Mouse (Mus musculus): Measurements from ENCODE around the gene Myoz2. TPM values are rescaled to one million over a fixed set of nuclear protein-coding genes. Genes with fewer than 3 reads are reported as not detected.

The Myoz2 gene
- polyA plus RNA-seq, 1 experiment: not detected

- H3K4me3 ChIP-seq (replicated peaks; ENCODE audit: control insufficient read depth, low read depth, low read length): no peak overlapping the region
- H3K27ac ChIP-seq (ENCODE audit: control insufficient read depth, insufficient read depth, low read depth, low read length, poor library complexity): no peak overlapping the region
- WGBS: 71% methylated on average over 3 of the region's 3 CpGs
- TF ChIP-seq CTCF (IDR thresholded peaks at IDR 0.05; ENCODE audit: control insufficient read depth, insufficient read depth, low read length) (no peak), POLR2A (IDR thresholded peaks at IDR 0.05; ENCODE audit: borderline replicate concordance, control insufficient read depth, low read depth, low read length) (no peak)
- no peaks in the 10 kb centered on the region for H3K4me1 ChIP-seq (ENCODE audit: control insufficient read depth, insufficient read depth, low read length)
These were observed 62.5 kb downstream of the Myoz2 start for GRCm38 (mm10) chr3:122972126-122972822.

- Histone ChIP-seq H3K4me3 (replicated peaks; ENCODE audit: control insufficient read depth, low read depth, low read length) (no peak overlapping the region), H3K4me1 (ENCODE audit: control insufficient read depth, insufficient read depth, low read length) (no peaks in the 10 kb centered on the region), H3K27ac (ENCODE audit: control insufficient read depth, insufficient read depth, low read depth, low read length, poor library complexity) (no peak overlapping the region)
- 87% methylated on average over 9 of the region's 9 CpGs for WGBS
- no peak for TF ChIP-seq POLR2A (IDR thresholded peaks at IDR 0.05; ENCODE audit: borderline replicate concordance, control insufficient read depth, low read depth, low read length)
- TF ChIP-seq CTCF (IDR thresholded peaks at IDR 0.05; ENCODE audit: control insufficient read depth, insufficient read depth, low read length): no peak
These were observed 66.4 kb downstream of the Myoz2 start for GRCm38 (mm10) chr3:122968391-122968790.

GRCm38 (mm10) chr3:122964301-122964700 lies 70.5 kb downstream of the Myoz2 start:
- 37% methylated on average over 5 of the region's 5 CpGs for WGBS
- TF ChIP-seq POLR2A (IDR thresholded peaks at IDR 0.05; ENCODE audit: borderline replicate concordance, control insufficient read depth, low read depth, low read length) (no peak), CTCF (IDR thresholded peaks at IDR 0.05; ENCODE audit: control insufficient read depth, insufficient read depth, low read length) (no peak)
- Histone ChIP-seq H3K4me1 (ENCODE audit: control insufficient read depth, insufficient read depth, low read length) (no peaks in the 10 kb centered on the region), H3K4me3 (replicated peaks; ENCODE audit: control insufficient read depth, low read depth, low read length) (no peak overlapping the region), H3K27ac (ENCODE audit: control insufficient read depth, insufficient read depth, low read depth, low read length, poor library complexity) (no peak overlapping the region)

Other genes with a start within 250 kb of the Myoz2 start
- not detected in 2 replicates for gene Fabp2, start 139.9 kb downstream of the Myoz2 start, polyA plus RNA-seq (2011; ENCODE audit: insufficient read depth, insufficient read length, low replicate concordance, missing spikeins)
- not detected in 2 replicates for gene Gm10959, start 115.7 kb downstream of the Myoz2 start, polyA plus RNA-seq (2011; ENCODE audit: insufficient read depth, insufficient read length, low replicate concordance, missing spikeins)
- 61.0 and 71.2 TPM in 2 replicates for gene 1810037I17Rik, start 110.8 kb downstream of the Myoz2 start, polyA plus RNA-seq (2011; ENCODE audit: insufficient read depth, insufficient read length, low replicate concordance, missing spikeins)
- 0.97 and 6.5 TPM in 2 replicates for gene Usp53, start 50.5 kb downstream of the Myoz2 start, polyA plus RNA-seq (2011; ENCODE audit: insufficient read depth, insufficient read length, low replicate concordance, missing spikeins)
- gene Synpo2, start 201.1 kb upstream of the Myoz2 start, polyA plus RNA-seq (2011; ENCODE audit: insufficient read depth, insufficient read length, low replicate concordance, missing spikeins): 0.70 and 0.80 TPM in 2 replicates
- 3.0 and 3.4 TPM in 2 replicates for gene Sec24d, start 232.4 kb upstream of the Myoz2 start, polyA plus RNA-seq (2011; ENCODE audit: insufficient read depth, insufficient read length, low replicate concordance, missing spikeins)